Mouse (Mus musculus): ENCODE results near the gene Hes7. TPM values are rescaled to one million over a fixed set of nuclear protein-coding genes. Genes with fewer than 3 reads are reported as not detected.
A peak's percentile ranks its signal among the peaks of the same experiment; 100 is the strongest.

The Hes7 gene
- polyA plus RNA-seq (2014; fragmentation: Nextera tagmentation; extraction: Ambion mirVana), result 0.54 and 0.65 TPM in 2 replicates

DNA sequence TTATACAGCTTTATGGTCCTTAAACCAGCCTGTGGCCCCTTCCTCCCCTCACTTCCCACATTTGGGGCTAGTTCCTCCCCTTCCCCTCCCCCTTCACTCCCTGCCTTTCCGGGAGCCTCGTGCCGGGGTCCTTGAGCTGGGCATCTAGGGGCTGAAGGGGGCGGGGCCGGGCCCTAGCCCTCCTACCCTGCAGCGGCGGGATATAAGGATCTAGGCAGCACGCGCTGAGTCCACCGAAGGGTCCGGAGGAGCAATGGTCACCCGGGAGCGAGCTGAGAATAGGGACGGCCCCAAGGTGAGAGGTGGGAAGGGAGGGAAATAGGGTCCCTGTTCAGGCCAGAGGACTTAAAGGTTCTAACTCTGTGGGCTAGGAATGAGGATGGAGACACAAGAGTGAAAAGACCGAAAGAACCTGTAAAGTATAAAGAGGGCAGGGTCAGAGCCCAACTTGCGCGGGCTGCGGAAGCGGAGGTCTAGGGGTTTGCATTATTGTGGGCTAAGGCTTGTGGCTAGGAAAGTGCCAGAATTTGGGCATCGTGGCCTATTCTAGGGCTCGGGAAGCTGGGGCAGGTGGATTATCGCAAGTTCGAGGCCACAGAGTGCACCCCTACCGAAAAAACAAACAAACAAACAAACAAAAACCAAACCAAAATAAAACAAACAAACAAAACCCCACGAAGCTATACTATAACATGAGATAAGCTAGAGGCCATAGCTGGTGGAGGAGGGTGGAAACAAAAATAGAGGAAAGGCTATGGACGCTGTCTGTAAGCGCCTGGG is at the start of gene Hes7:
Gene Hes7, plus strand, starts transcription at position 184 of the 780 bp plus-strand sequence.
- H3K9ac ChIP-seq (ENCODE audit: low read length), result peak within 1 kb of the TSS; percentile 53; the same call in 1 of the 2 replicates
- peak within 1 kb of the TSS; percentile 75 for H3K4me3 ChIP-seq (ENCODE audit: low read depth, low read length)
- peaks cover 17% of the 10 kb centered on the region for H3K4me1 ChIP-seq (ENCODE audit: control insufficient read depth, insufficient read depth, low read length)
- H3K4me2 ChIP-seq (ENCODE audit: low read depth, severe bottlenecking), result peak within 1 kb of the TSS; percentile 95
- H3K9me3 ChIP-seq (ENCODE audit: control insufficient read depth, low read length), result no peaks in the 10 kb centered on the region
- H3K36me3 ChIP-seq (ENCODE audit: control insufficient read depth, insufficient read depth, low read length), result no peaks in the 10 kb centered on the region
- 0 out of 2 replicates have a peak, but pooled peaks cover 4% of the 10 kb centered on the region for H3K27me3 ChIP-seq (ENCODE audit: control insufficient read depth, insufficient read depth, low read length)
- 2% methylated on average over 27 of the region's 27 CpGs for WGBS
- DNase-seq (ENCODE audit: low spot score) (peak; percentile 74), ATAC-seq (ENCODE audit: insufficient number of reproducible peaks, low FRiP score, low TSS enrichment, low read depth) (no peak)
- H3K27ac ChIP-seq (replicated peaks; ENCODE audit: low read depth, low read length), result no peak within 1 kb of the TSS

DNA sequence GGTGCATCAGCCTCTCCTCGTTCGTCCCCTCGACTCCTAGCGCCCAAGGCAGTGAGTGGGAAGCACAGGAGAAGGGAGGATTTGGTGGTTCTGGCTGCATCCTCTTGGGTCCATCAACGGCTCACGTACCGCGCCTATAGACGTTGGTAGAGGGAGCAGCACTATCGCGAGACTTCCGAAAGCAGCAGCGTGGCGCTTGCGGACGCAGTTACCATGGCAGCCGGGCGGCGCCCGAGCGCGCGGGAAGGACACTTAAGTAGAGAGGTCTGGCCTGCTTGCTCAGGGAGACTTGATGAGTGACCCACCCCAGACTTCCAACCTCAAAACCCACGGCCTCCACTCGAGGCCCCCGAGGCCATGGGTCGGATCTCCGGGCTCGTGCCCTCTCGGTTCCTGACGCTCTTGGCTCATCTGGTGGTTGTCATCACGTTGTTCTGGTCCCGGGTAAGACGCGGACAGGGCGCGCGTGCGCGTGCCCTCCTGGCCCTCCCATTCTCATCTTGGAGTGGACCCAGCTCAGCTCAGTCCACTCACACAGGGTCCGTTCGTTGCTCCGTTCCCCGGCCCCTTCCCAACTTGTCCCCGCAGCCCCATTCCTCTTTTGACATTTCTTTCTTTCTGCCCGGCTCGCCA is 49.5 kb upstream of the Hes7 start, which contains the start of gene Tmem107:
Gene Tmem107, plus strand, starts transcription at position 217 of the 633 bp plus-strand sequence.
- peak; percentile 95 for DNase-seq (ENCODE audit: low spot score)
- peak within 1 kb of the TSS; percentile 74 for H3K4me2 ChIP-seq (ENCODE audit: low read depth, severe bottlenecking)
- H3K9ac ChIP-seq (ENCODE audit: low read length), result peak within 1 kb of the TSS; percentile 80
- peak within 1 kb of the TSS; percentile 50 for H3K4me3 ChIP-seq (ENCODE audit: low read depth, low read length)
- ATAC-seq (ENCODE audit: insufficient number of reproducible peaks, low FRiP score, low TSS enrichment, low read depth), result peak; percentile 83
- WGBS, result under 1% methylated on average over 47 of the region's 47 CpGs
- H3K27ac ChIP-seq (replicated peaks; ENCODE audit: low read depth, low read length), result peak within 1 kb of the TSS; percentile 53; the same call in 1 of the 2 replicates
- H3K27me3 ChIP-seq (ENCODE audit: control insufficient read depth, insufficient read depth, low read length), result no peaks in the 10 kb centered on the region
- H3K4me1 ChIP-seq (ENCODE audit: control insufficient read depth, insufficient read depth, low read length), result peaks cover 13% of the 10 kb centered on the region
- H3K9me3 ChIP-seq (ENCODE audit: control insufficient read depth, low read length), result no peaks in the 10 kb centered on the region
- no peaks in the 10 kb centered on the region for H3K36me3 ChIP-seq (ENCODE audit: control insufficient read depth, insufficient read depth, low read length)

DNA sequence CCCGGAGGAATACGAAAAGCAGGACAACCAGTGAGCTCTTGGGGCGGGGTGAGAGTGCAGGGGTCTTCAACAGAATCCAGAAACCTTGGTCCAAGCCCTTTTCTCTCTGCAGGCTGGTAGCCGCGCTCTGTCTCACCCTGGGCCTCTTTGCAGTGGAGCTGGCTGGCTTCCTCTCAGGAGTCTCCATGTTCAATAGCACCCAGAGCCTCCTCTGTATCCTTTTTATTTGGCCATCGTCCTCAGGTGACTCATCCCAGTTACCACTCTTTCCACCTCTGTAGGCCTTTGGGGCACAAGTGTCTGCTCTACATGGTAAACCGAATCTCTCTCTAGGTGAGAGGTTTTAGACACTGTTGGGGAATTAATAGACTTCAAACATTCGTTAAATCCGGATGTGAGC is 48.9 kb upstream of the Hes7 start:
- DNase-seq (ENCODE audit: low spot score), result peak; percentile 37
- peak overlapping the region; percentile 74 for H3K4me2 ChIP-seq (ENCODE audit: low read depth, severe bottlenecking)
- peak overlapping the region; percentile 36; the same call in 1 of the 2 replicates for H3K27ac ChIP-seq (replicated peaks; ENCODE audit: low read depth, low read length)
- H3K9ac ChIP-seq (ENCODE audit: low read length), result peak overlapping the region; percentile 80
- no peak for ATAC-seq (ENCODE audit: insufficient number of reproducible peaks, low FRiP score, low TSS enrichment, low read depth)
- H3K4me3 ChIP-seq (ENCODE audit: low read depth, low read length), result peak overlapping the region; percentile 50
- no peaks in the 10 kb centered on the region for H3K9me3 ChIP-seq (ENCODE audit: control insufficient read depth, low read length)
- H3K27me3 ChIP-seq (ENCODE audit: control insufficient read depth, insufficient read depth, low read length), result no peaks in the 10 kb centered on the region
- H3K36me3 ChIP-seq (ENCODE audit: control insufficient read depth, insufficient read depth, low read length), result no peaks in the 10 kb centered on the region
- peaks cover 10% of the 10 kb centered on the region; the same call in 1 of the 2 replicates for H3K4me1 ChIP-seq (ENCODE audit: control insufficient read depth, insufficient read depth, low read length)
- 23% methylated on average over 9 of the region's 9 CpGs for WGBS

DNA sequence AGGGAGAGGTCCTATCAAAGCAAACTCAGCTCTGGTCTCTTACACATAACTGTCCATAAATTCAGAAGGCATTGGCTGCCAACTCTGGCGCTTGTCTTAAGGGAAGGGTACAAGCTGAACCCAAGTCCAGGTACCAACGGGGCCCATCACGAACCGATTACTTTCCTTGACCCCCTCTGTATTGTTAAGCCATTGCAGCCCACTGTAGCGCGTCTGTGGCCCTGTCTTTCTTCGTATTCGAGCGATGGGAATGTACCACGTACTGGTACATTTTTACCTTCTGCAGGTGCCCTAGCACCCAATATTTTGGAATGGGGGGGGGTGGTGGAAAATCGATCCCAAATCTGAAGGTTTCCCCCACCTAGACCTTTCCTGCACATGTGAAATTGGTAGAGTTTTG is 48.0 kb upstream of the Hes7 start:
- WGBS, result 79% methylated on average over 11 of the region's 11 CpGs
- peaks cover 6% of the 10 kb centered on the region; the same call in 1 of the 2 replicates for H3K4me1 ChIP-seq (ENCODE audit: control insufficient read depth, insufficient read depth, low read length)
- no peaks in the 10 kb centered on the region for H3K27me3 ChIP-seq (ENCODE audit: control insufficient read depth, insufficient read depth, low read length)
- H3K4me2 ChIP-seq (ENCODE audit: low read depth, severe bottlenecking), result peak overlapping the region; percentile 41; the same call in 1 of the 2 replicates
- no peaks in the 10 kb centered on the region for H3K9me3 ChIP-seq (ENCODE audit: control insufficient read depth, low read length)
- ATAC-seq (ENCODE audit: insufficient number of reproducible peaks, low FRiP score, low TSS enrichment, low read depth), result no peak
- DNase-seq (ENCODE audit: low spot score), result no peak
- H3K9ac ChIP-seq (ENCODE audit: low read length), result no peak overlapping the region
- no peak overlapping the region for H3K4me3 ChIP-seq (ENCODE audit: low read depth, low read length)
- H3K27ac ChIP-seq (replicated peaks; ENCODE audit: low read depth, low read length), result no peak overlapping the region
- H3K36me3 ChIP-seq (ENCODE audit: control insufficient read depth, insufficient read depth, low read length), result no peaks in the 10 kb centered on the region

DNA sequence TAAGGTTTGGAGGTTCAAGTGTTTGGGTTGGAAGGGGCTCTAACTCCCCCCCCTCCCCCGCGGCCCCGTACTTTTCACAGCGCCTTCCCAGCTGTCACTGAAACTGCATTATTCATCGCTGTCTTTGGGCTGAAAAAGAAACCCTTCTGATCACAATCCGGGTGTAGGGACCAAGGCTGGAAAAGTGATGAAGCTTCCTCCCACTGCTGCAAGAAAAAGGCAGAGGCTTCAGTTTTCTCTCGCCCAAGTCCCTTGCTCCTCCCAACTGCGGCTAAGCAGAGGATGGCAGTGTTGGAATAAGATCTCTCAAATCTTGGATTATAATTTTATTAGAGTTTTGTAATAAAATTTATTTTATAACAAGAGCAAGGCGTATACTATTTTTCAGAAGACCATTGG is 47.5 kb upstream of the Hes7 start:
- peak overlapping the region; percentile 20; the same call in 1 of the 2 replicates for H3K4me3 ChIP-seq (ENCODE audit: low read depth, low read length)
- DNase-seq (ENCODE audit: low spot score) (no peak), ATAC-seq (ENCODE audit: insufficient number of reproducible peaks, low FRiP score, low TSS enrichment, low read depth) (no peak)
- H3K27ac ChIP-seq (replicated peaks; ENCODE audit: low read depth, low read length), result no peak overlapping the region
- H3K4me1 ChIP-seq (ENCODE audit: control insufficient read depth, insufficient read depth, low read length), result peaks cover 6% of the 10 kb centered on the region; the same call in 1 of the 2 replicates
- H3K4me2 ChIP-seq (ENCODE audit: low read depth, severe bottlenecking), result peak overlapping the region; percentile 41; the same call in 1 of the 2 replicates
- H3K9me3 ChIP-seq (ENCODE audit: control insufficient read depth, low read length), result no peaks in the 10 kb centered on the region
- H3K9ac ChIP-seq (ENCODE audit: low read length), result no peak overlapping the region
- 15% methylated on average over 9 of the region's 9 CpGs for WGBS
- H3K36me3 ChIP-seq (ENCODE audit: control insufficient read depth, insufficient read depth, low read length), result no peaks in the 10 kb centered on the region
- no peaks in the 10 kb centered on the region for H3K27me3 ChIP-seq (ENCODE audit: control insufficient read depth, insufficient read depth, low read length)

DNA sequence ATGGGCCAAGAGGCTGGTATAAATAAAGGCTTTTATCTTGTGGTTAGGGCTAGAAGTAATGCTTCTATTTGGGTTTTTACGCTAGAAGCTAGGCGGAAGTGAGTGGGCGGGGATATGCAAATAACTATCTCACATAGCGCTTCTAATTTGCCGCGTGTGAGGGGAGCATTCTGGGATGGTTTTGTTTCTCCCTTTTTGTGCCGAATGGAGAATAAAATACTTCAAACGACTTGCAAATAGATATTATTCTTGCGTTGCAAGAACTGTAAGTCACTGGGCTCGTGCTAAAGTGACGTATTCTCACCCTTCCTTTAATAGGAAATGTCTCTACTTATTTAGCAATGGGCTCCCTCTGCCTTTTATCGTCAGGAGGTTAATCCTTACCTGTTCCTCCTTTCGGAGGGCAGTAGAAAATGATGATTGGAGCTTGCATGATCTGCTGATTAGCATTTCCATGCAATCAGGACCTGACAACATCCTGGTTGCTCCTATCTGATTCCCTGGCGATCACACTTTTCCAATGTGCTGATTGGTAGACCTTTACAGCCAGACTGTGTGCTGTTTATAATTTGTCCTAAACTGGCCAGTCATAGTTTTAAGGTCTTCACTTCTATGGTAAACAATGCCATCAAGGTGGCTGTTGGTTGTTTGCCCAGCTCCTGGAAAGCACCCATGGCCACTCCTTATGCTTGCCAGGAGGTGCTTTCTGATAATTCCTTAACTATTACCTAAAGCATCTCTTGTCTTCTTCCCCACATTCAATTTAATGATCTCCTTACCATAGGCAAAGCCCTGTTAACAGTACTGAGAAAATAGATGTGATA is 46.9 kb upstream of the Hes7 start:
- peak; percentile 72 for ATAC-seq (ENCODE audit: insufficient number of reproducible peaks, low FRiP score, low TSS enrichment, low read depth)

DNA sequence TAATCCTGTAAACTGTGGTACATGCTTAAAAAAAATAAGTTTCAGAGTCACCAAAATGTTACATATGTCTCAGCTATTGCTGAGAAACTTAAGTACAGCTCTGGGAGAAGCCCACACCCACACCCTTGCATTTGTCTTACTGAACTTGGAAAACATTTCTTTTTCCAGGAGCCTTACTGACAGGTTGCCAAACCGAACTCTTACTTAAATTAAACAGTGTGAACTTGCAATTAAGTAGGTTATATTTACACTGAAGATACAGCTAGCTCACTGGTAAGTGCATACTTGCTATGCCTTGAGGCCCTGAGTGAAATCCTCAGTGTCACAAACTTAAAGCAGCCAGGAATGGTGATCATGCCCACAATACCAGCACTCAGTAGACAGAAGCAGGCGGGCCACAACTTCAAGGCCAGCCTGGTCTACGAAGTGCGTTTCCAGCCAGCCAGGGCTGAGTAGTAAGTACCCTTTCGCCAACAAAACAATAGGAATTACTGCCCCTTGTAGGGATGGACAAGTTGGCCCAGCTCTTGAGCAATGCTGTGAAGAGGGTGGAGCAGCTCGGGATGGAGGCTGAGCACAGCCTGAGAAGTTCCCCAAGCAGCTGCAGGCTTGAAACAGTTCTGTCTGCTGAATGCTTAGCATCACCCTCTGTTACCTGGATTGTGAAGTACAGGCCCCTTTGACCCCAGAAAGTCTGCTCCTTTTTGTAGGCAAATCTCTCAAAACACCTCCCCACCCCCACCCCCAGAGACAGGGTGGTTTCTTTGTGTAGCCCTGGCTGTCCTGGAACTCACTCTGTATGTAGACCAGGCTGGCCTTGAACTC is 46.0 kb upstream of the Hes7 start:
- Histone ChIP-seq H3K4me3 (ENCODE audit: low read depth, low read length) (no peak overlapping the region), H3K4me2 (ENCODE audit: low read depth, severe bottlenecking) (no peak overlapping the region), H3K4me1 (ENCODE audit: control insufficient read depth, insufficient read depth, low read length) (peaks cover 6% of the 10 kb centered on the region; the same call in 1 of the 2 replicates), H3K27me3 (ENCODE audit: control insufficient read depth, insufficient read depth, low read length) (no peaks in the 10 kb centered on the region), H3K36me3 (ENCODE audit: control insufficient read depth, insufficient read depth, low read length) (no peaks in the 10 kb centered on the region), H3K27ac (replicated peaks; ENCODE audit: low read depth, low read length) (no peak overlapping the region; the same call in 1 of the 2 replicates), H3K9ac (ENCODE audit: low read length) (no peak overlapping the region), H3K9me3 (ENCODE audit: control insufficient read depth, low read length) (no peaks in the 10 kb centered on the region)
- 42% methylated on average over 6 of the region's 6 CpGs for WGBS
- DNase-seq (ENCODE audit: low spot score) (no peak), ATAC-seq (ENCODE audit: insufficient number of reproducible peaks, low FRiP score, low TSS enrichment, low read depth) (no peak)

More for the DNA sequence above, 46.9 kb upstream of the Hes7 start:
- Histone ChIP-seq H3K36me3 (ENCODE audit: control insufficient read depth, insufficient read depth, low read length) (no peaks in the 10 kb centered on the region), H3K27me3 (ENCODE audit: control insufficient read depth, insufficient read depth, low read length) (no peaks in the 10 kb centered on the region), H3K9ac (ENCODE audit: low read length) (peak overlapping the region; percentile 61; the same call in 1 of the 2 replicates), H3K4me3 (ENCODE audit: low read depth, low read length) (peak overlapping the region; percentile 20; the same call in 1 of the 2 replicates), H3K4me2 (ENCODE audit: low read depth, severe bottlenecking) (peak overlapping the region; percentile 41), H3K9me3 (ENCODE audit: control insufficient read depth, low read length) (no peaks in the 10 kb centered on the region), H3K27ac (replicated peaks; ENCODE audit: low read depth, low read length) (peak overlapping the region; percentile 76), H3K4me1 (ENCODE audit: control insufficient read depth, insufficient read depth, low read length) (peaks cover 6% of the 10 kb centered on the region; the same call in 1 of the 2 replicates)
- DNase-seq (ENCODE audit: low spot score), result peak; percentile 80
- WGBS, result 0% methylated on average over 14 of the region's 14 CpGs

Data from limb, embryonic 11.5 days (tissue).